Mouse (Mus musculus) 3T3-L1 (cell line): ENCODE measurements at regions not wholly inside any gene's neighbourhood (a gene's known extent, or its start where the extent isn't known, plus 50 kb on each side); places are given as distances from the start of the nearest gene placed in this dataset.

Experiments
- DNase-seq: peaks from one replicate; pipeline ENCODE4 v3.0.0-alpha.2; 2015; ENCODE audit warnings: low read depth, low spot score

- no peak for DNase-seq
Measured at GRCm38 (mm10) chr10:7268386-7269033, 56.5 kb upstream of the Cnksr3 start.

GRCm38 (mm10) chr10:7267903-7268302 is 55.9 kb upstream of the Cnksr3 start:
- DNase-seq, result no peak

- DNase-seq, result no peak
Measured at GRCm38 (mm10) chr10:7267106-7267505, 55.1 kb upstream of the Cnksr3 start.

DNA sequence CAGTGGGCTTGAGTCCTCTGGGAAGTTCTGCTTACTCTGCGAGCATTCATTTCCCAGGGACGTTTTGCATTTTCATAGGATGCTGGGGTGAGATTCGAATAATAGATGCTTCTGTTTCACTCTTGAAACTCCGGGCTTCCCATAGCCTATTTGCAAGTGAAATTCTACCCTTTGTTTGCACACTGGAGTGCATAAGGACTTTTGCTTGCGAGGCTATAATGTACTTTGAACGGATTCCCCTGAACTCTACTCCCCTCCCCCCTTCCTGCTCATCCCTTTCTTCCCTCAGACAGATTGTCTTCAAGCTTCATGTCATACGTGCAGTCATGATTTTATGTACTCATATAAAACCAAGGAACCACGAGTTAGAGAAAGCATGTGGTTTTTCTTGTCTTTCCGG is 53.4 kb upstream of the Cnksr3 start:
- DNase-seq, result no peak

- no peak for DNase-seq
Measured at GRCm38 (mm10) chr10:7264721-7265120, 52.7 kb upstream of the Cnksr3 start.
